Mouse (Mus musculus) splenic B cell, adult 2 months (primary cell): Measurements from ENCODE around the gene Oasl1.

ENCODE experiments used
- DNase-seq: peaks from one replicate; pipeline ENCODE4 v3.0.0-alpha.2; 2011; ENCODE audit warnings: low read depth, low spot score
- H3K27me3 ChIP-seq: 2 replicates; pipeline ENCODE4 v1.6.1; 2012; ENCODE audit warnings: mild to moderate bottlenecking, low read length, moderate library complexity, mixed read lengths; ENCODE audit not compliant: control insufficient read depth, poor library complexity, insufficient read depth, severe bottlenecking
- H3K36me3 ChIP-seq: 2 replicates; pipeline ENCODE4 v1.6.1; 2012; ENCODE audit warnings: mild to moderate bottlenecking, low read length, moderate library complexity, mixed read lengths; ENCODE audit not compliant: control insufficient read depth, poor library complexity, insufficient read depth, severe bottlenecking

Oasl1 gene

DNA sequence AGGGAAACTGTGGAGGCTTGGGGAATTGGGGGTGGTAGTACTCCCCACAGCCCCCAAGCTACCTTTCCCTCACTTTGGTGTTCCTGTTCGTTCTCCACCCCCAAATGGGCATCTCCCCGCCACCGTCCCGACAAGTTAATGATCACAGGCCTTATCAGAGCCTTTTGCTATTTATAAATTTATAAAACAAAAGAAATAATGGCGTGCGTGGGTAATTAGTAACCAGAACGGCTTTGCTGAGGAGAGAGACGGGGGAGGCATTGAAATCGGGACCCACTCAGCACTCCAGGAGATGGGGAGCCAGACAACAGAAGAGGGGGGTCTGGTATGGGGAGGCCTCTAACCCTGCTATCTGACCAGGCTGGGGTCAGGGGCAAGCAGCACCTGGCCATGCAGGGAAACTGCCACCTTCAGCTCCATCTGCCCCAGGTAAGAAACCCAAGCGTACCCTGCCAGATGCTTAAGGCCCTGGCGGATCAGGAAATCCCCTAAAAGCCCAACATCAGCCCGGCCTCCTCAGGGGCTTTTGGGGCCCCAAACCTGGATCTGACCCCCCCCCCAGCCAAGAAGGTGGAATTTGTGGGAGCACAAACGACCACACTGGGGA is 46.7 kb downstream of the Oasl1 start:
- H3K27me3 ChIP-seq: no peaks in the 10 kb centered on the region
- DNase-seq: no peak
- H3K36me3 ChIP-seq: no peaks in the 10 kb centered on the region

DNA sequence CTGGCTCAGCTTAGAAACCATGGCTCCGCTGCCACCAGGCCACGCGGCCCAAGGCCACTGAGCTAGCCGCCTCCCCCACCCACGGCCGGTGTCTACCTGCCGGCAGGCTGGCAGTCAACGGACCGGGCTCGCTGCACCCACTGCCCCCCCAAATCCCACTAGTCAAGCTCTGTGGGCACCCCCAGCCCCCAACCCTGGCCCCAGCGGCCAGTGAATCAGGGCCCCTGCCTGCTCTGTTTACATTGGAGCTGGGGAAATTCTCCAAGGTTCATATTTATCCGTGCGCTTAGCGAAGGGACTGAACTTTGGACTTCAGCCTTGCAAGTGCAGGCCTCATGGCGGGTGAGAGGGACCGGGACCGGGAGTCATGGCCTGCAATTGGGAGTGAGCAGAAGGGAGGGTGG is 47.8 kb downstream of the Oasl1 start, which contains the start of gene Hnf1a:
Gene Hnf1a (minus strand): TSS at position 271 of the 404 bp plus-strand sequence.
- H3K27me3 ChIP-seq: no peaks in the 10 kb centered on the region
- H3K36me3 ChIP-seq: no peaks in the 10 kb centered on the region
- DNase-seq: no peak

- no peak for DNase-seq
- Histone ChIP-seq H3K27me3 (no peaks in the 10 kb centered on the region), H3K36me3 (no peaks in the 10 kb centered on the region)
These were observed 49.2 kb downstream of the Oasl1 start for GRCm38 (mm10) chr5:114972201-114972600.

DNA sequence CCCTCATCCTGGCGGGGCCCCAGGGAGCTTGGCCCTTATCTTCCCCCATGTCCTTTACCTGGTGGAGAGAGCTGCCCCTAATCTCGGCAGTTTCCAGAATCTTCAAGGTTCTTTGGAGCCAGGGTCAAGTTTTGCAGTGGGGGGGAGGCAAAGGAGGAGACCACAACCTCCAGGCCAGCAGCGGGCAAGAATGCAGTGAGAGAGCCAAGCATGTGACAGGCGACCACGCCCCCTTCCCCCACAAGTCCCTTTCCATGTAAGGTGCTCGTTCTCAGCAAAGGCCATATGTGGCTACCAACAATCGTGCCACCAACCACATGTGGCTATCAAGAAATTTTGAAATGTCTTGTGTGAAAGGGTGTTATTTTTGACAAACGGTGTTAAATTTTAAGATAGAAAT is 50.1 kb downstream of the Oasl1 start:
- H3K36me3 ChIP-seq: no peaks in the 10 kb centered on the region
- H3K27me3 ChIP-seq: no peaks in the 10 kb centered on the region
- no peak for DNase-seq

GRCm38 (mm10) chr5:114976935-114977334 is 53.9 kb downstream of the Oasl1 start:
- Histone ChIP-seq H3K27me3 (no peaks in the 10 kb centered on the region), H3K36me3 (no peaks in the 10 kb centered on the region)
- no peak for DNase-seq

- Histone ChIP-seq H3K27me3 (no peaks in the 10 kb centered on the region), H3K36me3 (no peaks in the 10 kb centered on the region)
- DNase-seq: no peak
These were observed 55.4 kb downstream of the Oasl1 start for GRCm38 (mm10) chr5:114978473-114978872.

GRCm38 (mm10) chr5:114978888-114979249 is 55.8 kb downstream of the Oasl1 start:
- no peaks in the 10 kb centered on the region for H3K27me3 ChIP-seq
- peak; percentile 72 for DNase-seq
- no peaks in the 10 kb centered on the region for H3K36me3 ChIP-seq

DNA sequence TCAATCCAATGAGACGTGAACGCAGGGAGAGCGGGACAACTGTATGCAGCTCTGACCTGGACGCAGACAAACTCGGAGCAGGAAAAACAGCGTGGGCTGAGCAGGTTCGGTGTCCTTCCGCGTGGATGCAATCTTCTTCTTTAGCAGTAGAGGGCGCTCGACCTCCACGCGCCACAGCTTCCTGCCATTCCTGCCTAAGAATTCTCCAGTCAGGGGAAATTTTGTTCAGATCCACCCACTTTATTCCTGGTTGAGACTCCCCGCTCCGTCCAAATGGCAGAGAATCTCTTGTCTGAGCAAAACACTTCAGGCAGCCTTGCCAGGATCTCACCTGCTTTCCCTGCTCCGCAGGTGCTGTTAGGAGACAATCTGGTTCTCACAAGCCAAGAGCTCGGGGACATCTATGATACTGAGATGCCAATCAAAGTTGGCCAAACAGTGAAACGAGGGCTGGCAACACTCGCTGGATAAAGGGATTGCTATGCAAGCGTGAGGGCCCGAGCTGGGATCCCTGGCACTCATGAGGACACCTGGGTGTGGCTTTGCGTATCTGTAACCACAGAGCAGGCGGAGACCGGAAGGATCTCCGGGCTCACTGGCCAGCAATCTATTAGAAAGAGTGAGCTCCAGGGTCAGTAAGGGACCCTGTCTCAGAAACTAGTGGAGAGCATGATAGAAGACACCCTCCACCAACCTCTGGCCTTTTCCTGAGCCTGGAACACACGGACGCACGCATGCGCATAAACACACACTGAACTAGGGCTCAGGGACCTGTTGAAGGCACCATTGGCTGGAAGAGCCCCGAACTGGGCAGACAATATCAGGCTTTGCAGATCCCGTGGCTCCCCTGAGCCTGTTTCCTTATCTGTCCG is 56.4 kb downstream of the Oasl1 start:
- Histone ChIP-seq H3K36me3 (no peaks in the 10 kb centered on the region), H3K27me3 (no peaks in the 10 kb centered on the region)
- DNase-seq: peak; percentile 75

GRCm38 (mm10) chr5:114980122-114980748 is 57.2 kb downstream of the Oasl1 start:
- Histone ChIP-seq H3K36me3 (no peaks in the 10 kb centered on the region), H3K27me3 (no peaks in the 10 kb centered on the region)
- DNase-seq: no peak

DNA sequence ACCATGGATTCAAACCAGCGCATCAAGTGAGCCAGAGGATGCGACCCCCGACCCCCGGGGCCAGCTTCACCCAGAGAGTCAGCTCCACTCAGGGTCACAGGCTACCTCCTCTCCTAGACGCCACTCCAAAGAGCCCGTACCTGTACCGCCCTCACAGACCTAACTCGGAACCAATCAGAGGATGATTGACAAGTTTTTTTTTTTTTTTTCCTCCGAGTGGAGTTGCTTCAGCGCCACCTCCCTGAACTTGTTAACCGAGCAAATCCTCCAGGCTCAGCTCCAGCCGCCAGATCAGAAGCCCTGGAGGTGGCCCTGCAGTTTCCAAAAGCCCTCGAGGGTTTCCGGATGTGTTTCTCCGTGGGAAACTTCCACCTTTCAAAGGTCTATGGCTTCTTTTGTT is 59.0 kb downstream of the Oasl1 start:
- no peak for DNase-seq
- Histone ChIP-seq H3K27me3 (no peaks in the 10 kb centered on the region), H3K36me3 (no peaks in the 10 kb centered on the region)

- DNase-seq: no peak
- H3K36me3 ChIP-seq: no peaks in the 10 kb centered on the region
- no peaks in the 10 kb centered on the region for H3K27me3 ChIP-seq
These were observed 62.0 kb downstream of the Oasl1 start for GRCm38 (mm10) chr5:114985074-114985473.
